Mouse (Mus musculus) spleen, adult 2 months (tissue): ENCODE measurements around the gene Rcor3. TPM values are rescaled to one million over a fixed set of nuclear protein-coding genes. Genes with fewer than 3 reads are reported as not detected.

Source experiments
- DNase-seq, 2 experiments: peaks; one replicate each; pipeline versions ENCODE4 v3.0.0 to v3.0.0-alpha.2; 2012 to 2021; ENCODE audit warnings: low spot score in 2 of 2, low read depth in 1 of 2
- H3K27ac ChIP-seq: fragments of 200-500 bp; 2 replicates; pipeline ENCODE4 v1.5.1; 2012; ENCODE audit warnings: low read length, inconsistent platforms; ENCODE audit not compliant: insufficient read depth
- H3K27me3 ChIP-seq: fragments of 200-500 bp; 2 replicates; pipeline ENCODE4 v1.6.1; 2012; ENCODE audit warnings: mild to moderate bottlenecking, moderate library complexity, low read length, inconsistent platforms; ENCODE audit not compliant: control insufficient read depth, insufficient read depth
- H3K36me3 ChIP-seq: fragments of 200-500 bp; 2 replicates; pipeline ENCODE4 v1.6.1; 2012; ENCODE audit warnings: mild to moderate bottlenecking, low read length, inconsistent platforms; ENCODE audit not compliant: control insufficient read depth, insufficient read depth
- H3K4me1 ChIP-seq: fragments of 200-500 bp; 2 replicates; pipeline ENCODE4 v1.6.1; 2011; ENCODE audit warnings: inconsistent platforms; ENCODE audit not compliant: control insufficient read depth, insufficient read depth, insufficient read length
- H3K4me3 ChIP-seq: fragments of 200-500 bp; 2 replicates; pipeline ENCODE4 v1.5.1; 2011; ENCODE audit warnings: mild to moderate bottlenecking, inconsistent platforms; ENCODE audit not compliant: insufficient read depth, insufficient read length; ENCODE audit errors: extremely low read depth
- CTCF ChIP-seq: fragments of 200-500 bp; IDR thresholded peaks from 2 replicates; pipeline ENCODE4 v1.5.1; 2011; ENCODE audit warnings: mild to moderate bottlenecking, inconsistent platforms; ENCODE audit not compliant: insufficient read depth, insufficient read length, insufficient replicate concordance; ENCODE audit errors: extremely low read depth
- POLR2A ChIP-seq: fragments of 200-500 bp; IDR thresholded peaks from 2 replicates; pipeline ENCODE4 v1.6.1; 2011; ENCODE audit warnings: low read depth, low read length, inconsistent platforms
- WGBS: fragments of 180-500 bp; shearing (Covaris S2); methylation state at CpG from one replicate; pipeline ENCODE4 v1.1.7; 2018; 5-methylcytosine and 5-hydroxymethylcytosine counted together
- polyA plus RNA-seq: library from polyadenylated mRNA; depleted of rRNA; stranded (reverse); fragments of >200 nt; gene quantifications from 2 replicates; pipeline ENCODE4 v1.2.3, GENCODE M21; 2012; rRNA removed

Rcor3 gene
- polyA plus RNA-seq, 1 experiment = 16.7 TPM

DNA sequence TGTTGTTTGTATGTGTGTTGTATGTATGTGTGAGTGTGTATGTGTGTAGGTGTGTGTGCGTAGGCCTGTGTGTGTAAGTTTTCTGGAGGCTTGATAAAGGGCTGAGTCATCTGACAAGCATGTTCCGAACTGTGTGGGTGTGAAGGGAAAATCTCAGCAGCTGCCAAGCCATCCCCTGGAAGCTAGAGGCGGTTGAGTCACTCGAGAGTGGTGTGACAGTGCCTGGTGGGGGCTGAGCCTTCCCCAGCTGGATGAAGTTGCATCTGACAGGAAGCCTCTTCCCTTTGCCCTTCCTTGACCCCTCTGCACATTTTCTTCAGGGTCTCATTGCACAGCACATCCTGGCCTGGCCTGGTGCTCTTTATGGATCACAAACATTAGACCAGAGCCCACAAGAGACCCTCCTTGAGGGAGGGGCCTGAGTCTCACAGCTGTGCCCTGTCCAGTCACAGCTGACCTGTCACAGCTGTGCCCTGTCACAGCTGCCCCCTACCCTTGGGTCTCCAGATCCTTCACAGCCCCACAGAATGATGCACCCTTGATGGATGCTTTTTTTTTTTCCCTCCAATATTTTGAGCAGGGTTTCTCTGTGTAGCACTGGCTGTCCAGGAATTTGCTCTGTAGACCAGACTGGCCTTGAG, 76.1 kb downstream of the Rcor3 start:
- Histone ChIP-seq H3K4me1 (no peaks in the 10 kb centered on the region), H3K36me3 (peaks cover 57% of the 10 kb centered on the region), H3K4me3 (no peak overlapping the region), H3K27me3 (no peaks in the 10 kb centered on the region), H3K27ac (no peak overlapping the region)
- WGBS = 55% methylated on average over 4 of the region's 4 CpGs
- no peak for DNase-seq
- TF ChIP-seq POLR2A (no peak), CTCF (no peak)

DNA sequence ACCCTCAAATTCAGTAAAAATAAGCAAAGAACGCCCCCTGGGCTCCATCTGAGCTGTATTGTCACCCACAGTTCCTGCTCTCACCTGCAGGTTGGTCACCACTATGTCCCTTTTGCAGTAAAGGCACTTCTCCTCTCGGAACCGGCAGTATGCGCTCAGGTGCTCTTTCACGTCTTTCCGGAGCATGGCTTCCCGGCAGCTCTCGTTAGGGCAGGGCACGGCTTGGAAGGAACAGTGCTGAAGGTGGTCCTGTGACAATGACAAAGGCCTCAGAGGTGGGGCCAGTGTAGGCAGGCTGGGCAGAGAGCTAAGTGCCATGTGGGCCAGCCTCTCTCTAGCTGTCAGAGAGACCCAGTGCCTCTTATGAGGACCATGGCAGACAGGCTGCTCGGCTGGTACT, 79.0 kb downstream of the Rcor3 start:
- no peaks in the 10 kb centered on the region for H3K4me1 ChIP-seq
- H3K4me3 ChIP-seq = no peak overlapping the region
- no peak for DNase-seq
- H3K27me3 ChIP-seq = no peaks in the 10 kb centered on the region
- no peak for TF ChIP-seq POLR2A
- no peak for TF ChIP-seq CTCF
- WGBS = 98% methylated on average over 10 of the region's 10 CpGs
- H3K36me3 ChIP-seq = peaks cover 44% of the 10 kb centered on the region
- H3K27ac ChIP-seq = no peak overlapping the region

DNA sequence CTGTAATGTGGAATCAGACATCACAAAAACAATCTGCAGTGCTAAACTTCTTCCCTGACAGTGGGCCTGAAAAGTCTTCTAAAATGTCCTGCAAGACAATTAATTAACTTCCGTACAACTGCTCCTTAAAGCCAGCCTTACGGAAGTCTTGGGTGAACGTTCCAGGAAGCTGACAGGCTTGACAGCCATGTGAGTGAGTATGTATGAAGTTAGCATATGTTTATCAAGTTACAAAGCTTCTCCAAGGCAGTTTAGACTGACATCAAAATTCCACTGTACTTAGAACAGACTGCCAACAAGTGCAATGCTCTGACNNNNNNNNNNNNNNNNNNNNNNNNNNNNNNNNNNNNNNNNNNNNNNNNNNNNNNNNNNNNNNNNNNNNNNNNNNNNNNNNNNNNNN, 84.1 kb downstream of the Rcor3 start:
- no peak overlapping the region for H3K27ac ChIP-seq
- H3K27me3 ChIP-seq = no peaks in the 10 kb centered on the region
- no peak for DNase-seq
- no peak for TF ChIP-seq POLR2A
- H3K4me1 ChIP-seq = no peaks in the 10 kb centered on the region
- H3K4me3 ChIP-seq = no peak overlapping the region
- peaks cover 30% of the 10 kb centered on the region for H3K36me3 ChIP-seq
- WGBS = 92% methylated on average over 3 of the region's 3 CpGs

DNA sequence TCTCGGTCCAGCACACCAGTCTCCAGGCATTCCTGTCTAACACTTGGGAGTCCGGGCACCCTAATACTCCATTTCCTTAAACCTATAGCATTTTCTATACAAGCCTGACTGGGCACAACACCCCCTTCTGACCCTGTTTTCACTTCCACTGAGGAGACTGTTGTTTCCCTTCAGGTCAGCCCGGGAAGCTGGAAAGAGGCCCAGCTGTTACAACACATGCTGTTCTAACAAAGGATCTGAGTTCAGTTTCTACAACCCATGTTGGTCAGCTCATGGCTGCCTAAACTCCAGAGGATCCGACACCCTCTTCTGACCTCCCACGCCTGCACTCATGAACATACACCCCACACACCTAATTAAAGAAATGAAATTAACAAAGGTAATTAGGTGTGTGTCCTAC, 84.9 kb downstream of the Rcor3 start:
- Histone ChIP-seq H3K27me3 (no peaks in the 10 kb centered on the region), H3K27ac (no peak overlapping the region), H3K4me1 (no peaks in the 10 kb centered on the region), H3K36me3 (peaks cover 26% of the 10 kb centered on the region), H3K4me3 (no peak overlapping the region)
- no peak for TF ChIP-seq CTCF
- TF ChIP-seq POLR2A = no peak
- WGBS = 91% methylated on average over 5 of the region's 5 CpGs
- no peak for DNase-seq

DNA sequence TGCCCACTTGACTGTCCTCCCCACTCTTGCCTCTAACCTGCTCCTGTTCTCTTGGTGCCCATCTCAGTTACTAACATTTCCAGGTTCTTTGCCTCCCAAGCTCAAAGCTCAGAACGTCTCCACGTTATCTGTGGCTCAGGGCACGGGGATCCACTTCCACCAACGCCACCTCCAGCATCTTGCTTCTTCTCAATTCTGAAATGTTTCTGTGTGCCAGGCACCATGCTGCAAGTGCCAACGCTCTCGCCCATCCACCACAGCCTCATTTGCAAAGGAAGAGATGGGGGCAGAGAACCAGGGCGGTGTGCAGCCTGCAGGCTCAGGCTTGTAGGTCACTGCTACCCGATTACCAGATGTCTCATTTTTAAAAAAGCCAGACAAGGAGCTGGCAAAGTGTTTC, 85.4 kb downstream of the Rcor3 start:
- WGBS = 93% methylated on average over 8 of the region's 8 CpGs
- no peaks in the 10 kb centered on the region for H3K4me1 ChIP-seq
- H3K4me3 ChIP-seq = no peak overlapping the region
- peaks cover 23% of the 10 kb centered on the region for H3K36me3 ChIP-seq
- no peak overlapping the region for H3K27ac ChIP-seq
- TF ChIP-seq CTCF (no peak), POLR2A (no peak)
- DNase-seq = no peak
- no peaks in the 10 kb centered on the region for H3K27me3 ChIP-seq

Other genes with a start within 250 kb of the Rcor3 start
- 8.9 and 11.3 TPM in 2 replicates for gene Slc30a1, start 231.3 kb downstream of the Rcor3 start, polyA plus RNA-seq
- gene Rd3, start 160.7 kb downstream of the Rcor3 start, polyA plus RNA-seq = 0.09 and 0.29 TPM in 2 replicates
- gene Traf5, start 45.5 kb downstream of the Rcor3 start, polyA plus RNA-seq = 31.0 and 32.2 TPM in 2 replicates
- gene Kcnh1, start 52.7 kb upstream of the Rcor3 start, polyA plus RNA-seq = 0.46 and 0.85 TPM in 2 replicates